Mouse (Mus musculus): ENCODE measurements at regions not wholly inside any gene's neighbourhood (a gene's known extent, or its start where the extent isn't known, plus 50 kb on each side); places are given as distances from the start of the nearest gene placed in this dataset.
"Not testable (repeated sequence)": the region's sequence is repeated elsewhere in the genome, so short reads cannot be mapped to it uniquely, and the experiment has no call there.

DNA sequence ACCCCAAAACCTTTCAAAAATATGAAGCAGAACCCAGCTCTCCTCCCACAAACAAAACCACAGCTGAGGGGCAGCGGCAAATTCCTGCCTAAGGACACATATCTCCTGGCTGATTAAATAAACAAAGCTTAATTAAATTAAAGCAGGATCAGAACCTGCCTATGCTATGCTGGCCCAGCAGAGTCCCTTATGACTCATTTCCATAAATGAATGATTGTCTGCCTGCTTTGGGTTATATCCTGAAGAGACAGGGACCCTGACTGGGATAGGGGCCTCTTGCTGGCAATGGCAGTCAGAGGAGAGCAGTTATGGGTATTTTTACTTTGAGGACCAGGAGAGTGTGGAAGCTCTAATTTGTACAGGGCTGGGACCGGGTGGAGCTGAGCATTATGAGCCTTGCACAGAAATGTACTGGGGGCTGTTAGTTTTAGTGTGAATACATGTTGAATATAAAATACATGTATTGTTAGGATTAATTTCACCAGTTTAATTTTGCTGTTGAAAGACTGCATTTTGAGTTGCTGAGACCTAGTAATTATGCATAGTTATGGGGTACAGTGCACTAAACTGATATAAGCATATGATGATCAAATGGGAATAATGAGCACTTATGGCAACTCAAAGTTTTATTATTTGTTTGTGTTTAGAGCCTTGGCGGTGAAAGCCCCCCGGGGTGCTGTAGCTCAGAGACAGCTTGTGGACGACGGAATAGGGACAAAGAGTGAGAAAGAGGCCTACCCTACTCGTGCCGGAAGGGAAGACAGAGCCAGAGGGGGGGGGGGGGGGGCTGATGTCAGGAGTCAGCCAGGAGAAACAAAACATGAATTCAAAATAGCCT, 156.7 kb downstream of the Cartpt start:
- no peak for ATAC-seq (replicated peaks; ENCODE audit: poor library complexity)

DNA sequence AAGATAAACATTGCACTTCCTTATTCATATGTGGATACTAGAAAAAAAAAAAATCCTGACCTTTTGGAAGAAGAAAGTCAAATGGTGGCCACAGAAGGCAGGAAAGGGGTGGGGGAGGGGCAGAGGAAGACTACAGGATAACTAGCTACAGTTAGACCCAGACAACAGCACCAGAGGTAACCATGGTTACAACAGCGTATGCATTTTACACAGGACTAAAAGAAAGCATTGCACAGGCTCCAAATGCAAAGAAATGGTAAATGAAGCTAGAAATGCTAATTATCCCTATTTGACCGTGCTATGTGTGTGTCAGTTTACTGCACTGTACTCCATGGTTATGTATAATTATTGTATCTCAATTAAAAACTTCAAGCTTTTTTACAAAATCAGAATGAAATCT, 158.4 kb downstream of the Cartpt start:
- ATAC-seq (replicated peaks; ENCODE audit: poor library complexity), result no peak

DNA sequence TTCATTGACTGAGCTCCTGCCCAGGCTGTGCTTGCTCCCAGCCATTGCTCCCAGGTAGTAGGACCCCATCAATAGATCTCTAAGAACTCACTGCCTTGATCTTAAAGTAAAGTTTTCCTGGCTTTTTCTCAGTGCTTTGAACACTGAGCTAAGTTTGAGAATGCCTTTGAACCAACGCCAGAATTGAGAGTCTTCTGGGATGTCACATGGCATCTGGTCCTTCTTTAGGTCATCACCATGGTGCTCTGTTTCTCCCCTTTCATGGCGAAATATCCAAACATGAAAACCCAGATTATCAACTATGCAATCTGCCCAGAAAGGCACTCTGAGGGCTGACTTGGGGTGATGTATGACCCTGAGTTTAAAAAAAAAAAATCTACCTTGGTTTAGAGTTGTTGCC, 158.9 kb downstream of the Cartpt start:
- no peak for ATAC-seq (replicated peaks; ENCODE audit: poor library complexity)

DNA sequence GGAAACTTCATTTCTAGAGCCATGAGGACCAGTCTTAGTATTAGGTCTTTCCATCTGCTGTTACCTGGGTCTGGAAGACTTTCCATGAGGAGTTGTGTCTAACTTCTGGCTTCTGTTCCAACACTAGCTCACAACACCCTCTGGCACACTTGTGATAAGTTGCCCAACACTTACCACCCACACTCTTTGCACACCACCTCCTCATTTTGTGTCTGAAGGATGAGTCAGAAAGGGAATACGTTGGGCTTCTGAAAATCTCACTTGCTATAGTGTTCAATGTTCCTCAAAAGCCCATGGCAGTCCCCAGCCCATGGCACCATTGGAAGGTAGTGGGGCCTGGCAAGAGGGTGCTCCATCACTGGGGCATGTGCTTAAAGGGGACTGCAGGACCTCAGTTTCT, 161.5 kb downstream of the Cartpt start:
- ATAC-seq (replicated peaks; ENCODE audit: poor library complexity), result no peak

DNA sequence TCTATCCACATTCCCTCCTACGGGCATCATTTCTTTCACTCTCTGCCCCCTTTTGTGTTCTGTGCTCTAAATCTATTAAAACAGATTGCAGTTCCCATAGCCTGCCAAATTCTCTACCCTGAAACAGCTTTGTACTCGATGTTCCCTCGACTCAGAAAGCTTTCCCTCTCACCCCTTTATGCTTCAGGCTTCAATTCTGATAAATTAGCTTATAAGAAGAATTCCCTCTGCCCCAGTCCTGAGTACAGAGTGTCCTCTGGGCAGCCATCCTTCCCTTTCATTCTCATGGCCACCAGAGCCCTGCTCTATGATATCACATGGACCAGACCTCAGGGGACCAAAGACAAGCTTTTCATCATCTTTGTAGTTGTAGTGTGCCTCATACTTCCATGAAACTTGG, 163.6 kb downstream of the Cartpt start:
- no peak for ATAC-seq (replicated peaks; ENCODE audit: poor library complexity)

DNA sequence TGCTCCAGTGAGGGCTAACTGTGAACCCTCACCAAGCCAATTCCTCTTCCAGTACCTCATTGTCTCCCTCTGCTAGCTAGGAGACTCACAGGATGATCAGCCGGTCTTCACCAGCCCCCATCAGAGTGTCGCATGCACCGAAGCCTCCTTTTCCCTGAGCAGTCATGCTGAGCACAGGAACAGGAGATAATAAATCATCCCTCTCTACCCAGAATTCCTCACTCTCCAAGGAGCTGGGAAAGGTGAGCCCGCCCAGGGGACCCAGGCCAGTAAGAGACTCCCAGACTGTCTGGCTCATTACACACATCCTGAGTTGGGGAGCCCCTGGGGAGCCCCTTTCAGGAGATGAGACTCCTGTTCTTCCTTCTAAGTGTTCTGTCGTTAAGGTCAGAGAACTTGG, 171.7 kb downstream of the Cartpt start:
- no peak for ATAC-seq (replicated peaks; ENCODE audit: poor library complexity)

DNA sequence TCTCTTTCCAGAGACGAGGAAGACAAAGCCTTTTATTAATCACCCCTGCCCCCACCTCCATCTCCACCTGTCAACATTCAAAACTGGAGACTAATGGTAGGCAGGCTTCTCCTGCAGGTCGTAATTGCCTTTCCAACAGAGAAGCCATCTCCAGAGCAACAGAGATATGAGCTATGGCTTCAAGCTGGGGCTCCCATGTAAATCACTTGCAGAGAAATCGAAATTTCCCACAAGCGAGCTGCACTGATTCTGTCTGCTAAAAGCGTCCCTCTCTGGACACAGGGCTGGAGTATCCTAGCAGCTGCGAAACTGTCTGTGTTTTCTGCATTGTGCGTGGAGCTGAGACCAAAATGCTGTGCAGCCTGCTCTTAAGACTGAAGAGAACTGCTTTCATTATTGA, 176.6 kb downstream of the Cartpt start:
- ATAC-seq (replicated peaks; ENCODE audit: poor library complexity), result no peak

DNA sequence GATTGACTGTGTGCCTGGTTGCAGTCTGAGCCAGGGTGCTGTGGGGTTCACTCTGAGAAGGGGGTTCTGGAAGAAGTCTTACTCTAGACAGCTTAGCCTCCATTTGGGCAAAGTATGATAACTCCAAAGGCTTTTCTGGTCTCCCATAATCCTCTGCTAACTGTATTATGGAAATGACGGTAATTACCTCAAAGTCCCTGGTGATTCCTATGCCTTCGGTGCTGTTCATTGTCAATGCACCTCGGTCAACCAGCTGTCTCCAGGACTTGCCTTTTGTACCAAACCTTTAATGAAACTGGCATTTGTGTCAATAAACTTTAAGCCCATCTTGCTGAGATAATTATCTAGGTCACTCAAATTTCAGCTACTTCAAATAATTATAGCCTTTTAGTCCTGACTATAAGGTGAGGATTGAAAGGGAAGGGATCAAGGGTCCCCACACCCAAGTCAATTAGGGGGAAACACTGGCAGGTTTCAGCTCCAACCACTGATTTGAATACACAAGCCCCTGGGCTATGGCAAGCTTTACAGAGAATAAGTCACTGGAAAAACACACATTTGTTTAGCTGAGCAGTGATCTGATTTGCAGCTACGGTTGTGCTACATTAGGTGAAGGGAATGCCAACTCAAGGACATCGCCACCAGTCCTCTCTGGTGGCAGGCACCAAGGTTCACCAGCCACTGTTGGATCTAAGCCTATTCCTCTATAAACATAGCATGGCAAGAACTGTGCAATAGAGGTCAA, 177.5 kb downstream of the Cartpt start:
- no peak for ATAC-seq (replicated peaks; ENCODE audit: poor library complexity)

DNA sequence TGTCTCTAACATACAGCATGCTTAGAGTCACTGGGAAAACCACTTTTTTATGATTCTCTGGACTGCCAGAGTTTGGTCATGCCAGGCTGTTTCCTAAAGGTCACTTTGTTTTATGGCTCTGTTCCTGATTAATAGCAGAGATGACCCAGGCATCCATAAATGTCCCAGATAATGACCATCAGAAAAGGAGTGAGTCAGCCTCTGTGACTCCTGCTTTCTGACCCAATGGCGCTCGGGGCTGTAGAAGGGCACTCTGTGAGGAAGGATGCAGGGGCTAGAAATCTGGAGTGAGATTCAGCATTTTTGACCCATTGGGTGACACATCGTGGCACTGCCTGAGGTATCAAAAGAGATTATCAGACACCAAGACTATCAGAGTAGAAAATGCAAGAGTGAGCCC, 180.3 kb downstream of the Cartpt start:
- no peak for ATAC-seq (replicated peaks; ENCODE audit: poor library complexity)

DNA sequence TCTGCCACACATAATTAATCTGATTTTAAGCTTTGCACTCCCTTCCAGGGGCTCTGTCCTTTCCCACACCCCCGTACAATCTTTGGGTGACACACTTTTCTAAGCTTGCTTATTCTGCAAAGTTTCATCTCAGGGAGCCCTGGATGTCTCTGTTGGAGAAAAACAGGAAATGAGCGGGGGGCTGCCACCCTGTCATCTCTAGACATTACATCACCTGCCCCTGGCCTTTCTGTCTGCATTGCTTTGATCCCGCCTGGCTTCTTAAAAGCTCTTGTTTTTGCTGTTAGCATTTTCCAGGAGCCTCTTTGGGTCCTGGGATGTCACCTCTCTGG, 180.2 kb upstream of the Map1b start:
- no peak for ATAC-seq (replicated peaks; ENCODE audit: poor library complexity)

DNA sequence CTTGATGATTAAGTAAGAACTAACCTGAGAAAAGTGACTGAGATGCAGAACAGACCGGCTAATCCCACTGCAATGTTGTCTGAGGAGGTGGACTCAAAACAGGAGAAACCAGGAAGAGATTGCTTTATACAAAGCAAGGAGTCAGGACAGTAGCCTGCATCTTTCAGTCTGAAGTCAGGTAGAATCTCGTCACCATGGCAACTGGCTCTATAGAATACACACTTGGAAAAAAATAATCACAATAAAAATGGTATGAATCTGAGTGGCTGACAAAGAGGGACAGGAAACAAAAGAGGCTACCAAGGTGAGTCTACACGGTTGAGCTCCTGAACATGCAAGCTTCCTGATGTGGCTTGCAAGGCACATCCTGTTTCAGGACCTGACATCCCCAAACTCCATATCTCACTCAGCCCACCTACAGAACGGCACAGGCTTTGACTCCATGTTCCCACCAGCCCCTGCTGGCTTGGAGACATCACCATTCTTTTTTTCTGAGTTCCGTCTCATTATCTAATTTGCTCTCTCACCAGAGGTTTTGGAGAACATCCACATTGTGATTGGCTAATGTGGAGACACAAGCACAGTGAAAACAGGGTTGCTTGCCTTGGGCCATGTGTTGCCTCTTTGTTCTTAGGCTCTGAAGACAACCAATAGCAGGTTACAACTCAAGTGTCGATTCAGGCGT, 179.7 kb upstream of the Map1b start:
- ATAC-seq (replicated peaks; ENCODE audit: poor library complexity), result no peak

DNA sequence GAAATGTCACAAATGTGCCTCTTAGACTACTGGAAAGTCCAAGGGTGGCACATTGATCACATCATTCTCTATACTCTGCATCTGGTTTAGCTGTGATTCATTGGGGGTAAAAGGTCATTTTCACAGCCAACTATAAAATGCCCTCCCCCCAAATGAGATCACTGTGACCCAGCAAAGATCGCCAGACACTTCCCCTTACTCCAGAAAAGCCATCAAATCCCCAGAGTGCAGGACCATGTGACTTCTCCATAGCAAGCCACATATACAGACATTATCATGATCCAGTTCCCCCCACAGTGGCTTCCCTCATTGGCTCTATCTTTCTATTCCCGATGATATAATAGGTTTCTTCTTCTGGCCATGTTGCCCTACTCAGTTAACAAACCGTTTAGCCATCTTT, 163.6 kb upstream of the Map1b start:
- ATAC-seq (replicated peaks; ENCODE audit: poor library complexity), result no peak

DNA sequence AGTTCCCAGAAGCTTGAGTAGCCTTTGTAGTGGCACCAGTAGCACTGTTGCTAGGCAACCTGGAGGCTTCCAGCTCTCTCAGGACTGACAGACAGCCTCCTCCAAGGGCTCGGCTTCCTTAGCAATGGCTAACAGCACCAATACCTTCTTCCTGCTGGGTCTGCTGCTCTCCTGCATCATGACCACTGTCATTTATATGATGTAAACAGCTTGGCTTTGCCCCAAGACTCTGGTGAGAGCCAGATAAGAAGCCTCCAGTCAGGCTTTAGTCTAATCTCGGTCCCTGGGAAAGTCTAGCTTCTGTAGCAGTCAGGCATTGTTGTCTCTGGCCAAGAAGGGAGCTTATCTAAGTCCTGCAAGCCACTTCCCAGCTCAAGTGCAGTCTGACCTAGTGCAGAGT, 163.1 kb upstream of the Map1b start:
- peak; percentile 90 for ATAC-seq (replicated peaks; ENCODE audit: poor library complexity)

DNA sequence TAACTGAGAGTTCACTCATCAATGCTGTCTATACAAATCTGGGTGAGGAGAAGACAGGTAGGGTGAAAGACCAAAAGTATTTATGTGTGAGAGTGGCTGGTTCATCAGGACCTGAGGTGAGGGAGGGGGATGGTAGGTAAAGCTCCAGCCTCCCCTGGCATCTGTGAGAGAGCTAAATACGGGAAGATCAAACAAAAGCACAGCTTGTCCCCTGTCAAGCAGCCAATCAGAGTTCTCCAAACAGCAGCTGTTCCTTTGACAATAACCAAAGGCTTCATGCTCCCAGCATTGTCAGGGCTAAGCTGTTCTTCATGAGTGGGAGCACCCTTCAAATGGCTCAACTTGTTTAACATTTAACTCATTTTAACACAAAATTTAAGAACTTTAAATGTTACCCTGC, 160.1 kb upstream of the Map1b start:
- ATAC-seq (replicated peaks; ENCODE audit: poor library complexity), result no peak

DNA sequence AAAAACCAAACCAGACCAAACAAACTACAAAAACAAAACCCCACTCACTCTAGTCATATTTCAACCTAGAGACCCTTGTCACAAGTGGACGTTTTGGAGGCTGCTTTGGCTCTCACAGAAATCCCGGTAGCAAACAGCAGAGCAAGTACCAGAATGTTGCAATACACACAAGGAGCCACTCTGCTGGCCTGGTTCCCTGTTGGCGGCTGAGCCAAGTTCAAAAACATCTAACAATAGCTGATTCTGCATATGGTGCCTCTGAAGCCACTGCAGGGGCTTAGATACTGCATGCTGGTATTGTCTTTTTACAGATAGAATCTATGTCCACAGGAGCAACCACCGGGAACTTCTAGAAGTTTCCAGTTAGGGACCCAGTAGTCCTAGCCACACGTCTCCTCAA, 159.6 kb upstream of the Map1b start:
- no peak for ATAC-seq (replicated peaks; ENCODE audit: poor library complexity)

DNA sequence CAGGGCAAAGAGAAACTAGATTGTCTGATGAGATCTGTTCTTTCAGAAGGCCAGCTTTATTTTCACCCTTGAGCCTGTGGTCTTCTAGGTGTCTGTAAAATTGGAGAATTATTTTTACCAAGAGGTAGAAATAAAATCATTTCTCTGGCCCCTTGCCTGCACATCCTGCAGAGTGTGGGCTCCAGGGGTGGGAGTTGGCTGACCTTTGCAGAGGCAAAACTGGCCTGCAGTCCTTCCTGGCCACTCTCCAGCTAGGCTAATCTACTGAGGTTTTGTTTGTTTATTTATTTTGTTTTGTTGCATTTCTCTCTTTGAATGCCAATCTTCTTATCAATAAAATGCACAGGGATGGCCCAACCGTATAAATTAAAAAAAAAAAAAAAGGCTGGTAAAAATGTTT, 156.4 kb upstream of the Map1b start:
- no peak for ATAC-seq (replicated peaks; ENCODE audit: poor library complexity)

DNA sequence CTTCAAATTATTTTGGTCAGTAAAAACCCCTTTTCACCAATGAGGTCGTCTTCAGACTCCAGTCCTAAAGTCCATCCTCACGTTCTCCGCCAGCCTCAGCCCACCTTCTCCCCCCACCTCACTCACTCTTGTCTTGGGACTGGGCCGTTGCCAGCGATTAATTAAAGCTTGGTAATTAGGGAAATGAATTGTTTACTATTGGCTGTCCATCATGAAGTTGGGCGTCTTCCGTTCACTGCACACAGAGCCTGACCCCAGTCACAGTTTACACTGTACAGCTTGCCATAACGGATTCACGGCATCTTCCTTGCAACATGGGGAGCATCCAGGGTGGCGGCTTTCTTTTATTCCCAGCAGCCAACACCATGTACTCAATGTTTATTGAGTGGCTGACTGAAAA, 155.4 kb upstream of the Map1b start:
- no peak for ATAC-seq (replicated peaks; ENCODE audit: poor library complexity)

DNA sequence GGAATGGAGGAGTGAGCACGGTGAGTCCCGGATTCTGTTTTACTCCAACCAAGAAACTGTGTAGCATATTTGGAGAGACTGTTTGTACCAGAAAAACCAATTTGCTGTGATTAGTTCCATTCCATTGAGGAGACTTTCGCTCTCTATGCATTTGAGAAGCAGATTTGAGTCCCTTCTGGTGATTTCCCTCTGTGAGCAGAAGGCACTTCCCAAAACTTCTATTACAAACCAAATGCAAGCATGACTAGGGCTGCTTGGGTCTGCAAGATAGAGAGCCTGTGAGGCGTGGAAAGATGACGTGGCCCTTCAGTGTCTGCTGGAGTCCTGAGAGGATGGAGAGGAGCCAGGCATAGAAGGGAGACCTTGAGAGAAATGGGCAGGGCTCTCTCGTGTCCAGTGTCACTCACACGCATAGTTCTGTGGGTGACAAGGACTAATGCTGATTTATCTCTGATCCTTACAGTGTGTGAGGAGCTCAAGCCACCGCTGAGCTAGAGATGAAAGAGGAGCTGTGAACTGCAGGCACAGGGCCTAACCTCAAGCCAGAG, 153.7 kb upstream of the Map1b start:
- ATAC-seq (replicated peaks; ENCODE audit: poor library complexity), result no peak

DNA sequence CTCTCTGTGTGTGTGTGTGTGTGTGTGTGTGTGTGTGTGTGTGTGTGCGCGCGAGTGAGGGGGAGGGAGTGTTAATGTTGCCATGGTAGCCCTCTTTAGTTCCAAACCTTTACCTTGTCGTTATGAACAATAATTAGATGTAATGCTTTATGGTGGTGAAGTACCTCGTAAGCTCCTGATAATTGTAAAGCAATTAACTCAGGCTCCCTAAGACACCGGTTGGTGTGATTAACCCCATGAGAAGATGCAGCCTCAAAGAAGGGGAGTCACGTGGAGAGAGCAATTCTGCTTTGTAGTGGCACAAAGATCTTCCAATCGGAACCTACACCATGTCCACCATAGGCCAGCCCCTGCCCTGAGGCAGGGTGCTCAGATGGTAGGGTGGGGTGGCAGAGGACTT, 152.3 kb upstream of the Map1b start:
- ATAC-seq (replicated peaks; ENCODE audit: poor library complexity), result no peak

DNA sequence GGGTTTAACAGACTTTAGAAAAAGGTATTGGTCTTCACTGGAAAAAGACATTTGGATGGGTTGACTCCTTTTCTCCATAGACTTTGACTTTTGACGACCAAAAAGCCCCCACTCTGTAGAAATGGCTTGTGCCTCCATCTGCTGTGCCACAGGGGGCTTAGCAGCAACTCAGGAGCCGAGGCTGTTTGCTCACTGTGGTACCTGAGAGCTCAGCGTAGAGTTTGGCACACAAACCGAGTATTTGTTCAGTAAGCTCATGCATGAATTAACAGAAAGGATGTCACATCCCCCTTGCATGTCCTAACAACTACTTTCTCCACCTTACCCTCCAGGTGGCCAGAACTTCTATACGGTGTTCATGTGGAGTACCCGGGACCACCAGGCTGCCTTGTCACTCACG, 149.7 kb upstream of the Map1b start:
- no peak for ATAC-seq (replicated peaks; ENCODE audit: poor library complexity)

DNA sequence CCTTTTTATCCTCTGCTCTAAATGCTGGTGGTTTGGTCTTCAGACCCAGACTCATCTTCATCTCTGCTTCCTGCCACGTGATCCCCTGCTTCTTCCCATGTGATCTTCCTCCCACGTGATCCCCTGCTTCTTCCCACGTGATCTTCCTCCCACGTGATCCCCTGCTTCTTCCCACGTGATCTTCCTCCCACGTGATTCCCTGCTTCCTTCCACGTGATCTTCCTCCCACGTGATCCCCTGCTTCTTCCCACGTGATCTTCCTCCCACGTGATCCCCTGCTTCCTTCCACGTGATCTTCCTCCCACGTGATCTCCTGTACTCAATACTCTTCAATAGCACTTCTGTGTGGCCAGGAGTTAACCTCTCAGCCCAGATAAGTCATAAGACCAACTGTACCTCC, 147.1 kb upstream of the Map1b start:
- ATAC-seq (replicated peaks; ENCODE audit: poor library complexity), result not testable (repeated sequence)

DNA sequence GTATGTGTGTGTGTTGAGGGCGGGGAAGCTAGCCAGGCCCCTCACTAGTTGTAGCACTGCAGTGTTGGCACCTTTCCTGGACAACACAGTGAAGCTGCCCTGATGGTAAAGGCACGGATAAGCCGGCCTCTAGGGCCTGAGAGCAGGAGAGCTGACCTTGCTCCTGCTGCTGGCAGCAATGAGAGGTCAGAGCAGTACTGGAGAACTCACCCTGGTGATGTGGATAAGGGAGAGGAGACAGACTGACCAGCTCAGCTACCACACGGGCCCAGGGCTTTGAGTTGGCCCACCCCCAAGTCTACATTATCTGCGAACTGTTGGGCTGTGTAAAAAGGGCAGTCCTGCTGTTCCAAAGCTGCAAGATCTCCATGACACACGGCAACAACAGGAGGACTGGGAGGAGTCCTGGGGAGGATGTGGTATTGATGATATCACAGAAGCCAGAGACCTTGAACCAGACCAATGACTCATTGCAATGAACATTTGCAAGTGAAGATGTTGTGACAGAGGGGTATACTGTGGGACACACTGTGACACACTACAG, 131.4 kb upstream of the Map1b start:
- no peak for ATAC-seq (replicated peaks; ENCODE audit: poor library complexity)
